Mouse (Mus musculus) frontal cortex, postnatal 36 days (tissue): Measurements from ENCODE around the gene Pnldc1.
"Not testable (repeated sequence)": the region's sequence is repeated elsewhere in the genome, so short reads cannot be mapped to it uniquely, and the experiment has no call there.

Source experiments
- DNase-seq, 2 experiments: peaks; one replicate each; pipeline ENCODE4 v3.0.0; 2022; ENCODE audit warnings: low spot score in 2 of 2

The Pnldc1 gene

DNA sequence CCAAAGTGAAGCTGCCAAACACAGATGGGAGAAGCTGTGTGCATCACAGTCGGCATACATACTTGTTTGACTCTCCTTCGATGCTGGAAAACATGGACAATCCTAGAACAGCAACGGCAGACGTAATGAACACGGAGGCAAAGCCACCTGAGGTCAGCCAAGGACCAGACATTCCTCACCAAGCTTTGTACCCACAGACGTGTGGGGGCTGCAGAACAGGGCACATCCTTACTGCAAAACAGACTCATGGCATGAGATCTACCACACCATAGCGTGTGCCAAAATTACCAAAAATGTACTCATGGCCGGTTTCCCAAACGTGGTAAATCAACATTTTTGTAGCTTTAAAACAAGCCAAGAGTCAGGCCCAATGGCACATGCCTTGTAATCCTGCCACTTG is 3.6 kb downstream of the Pnldc1 start:
- DNase-seq, result peak in 1 of 2 experiments; percentile 26

DNA sequence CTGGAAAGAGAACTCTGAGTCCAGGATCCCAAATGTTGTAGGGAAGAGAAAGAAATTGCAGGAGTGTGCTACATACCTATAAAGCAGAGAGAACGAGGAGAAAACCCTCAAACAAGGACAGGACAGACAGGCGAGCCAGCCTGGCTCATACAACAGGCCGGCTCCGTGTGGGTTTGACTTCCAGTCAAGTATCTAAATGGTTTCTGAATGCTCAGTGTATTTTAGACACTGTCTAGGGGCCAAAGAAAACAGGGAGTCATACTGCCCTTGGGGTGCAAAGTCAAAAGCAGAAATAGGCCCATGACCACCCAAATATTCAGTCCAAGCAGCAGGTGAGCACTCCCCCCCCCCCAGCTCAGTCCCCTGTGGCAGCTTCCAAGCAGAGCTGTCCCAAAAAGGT is 4.2 kb downstream of the Pnldc1 start:
- DNase-seq, result no peak

DNA sequence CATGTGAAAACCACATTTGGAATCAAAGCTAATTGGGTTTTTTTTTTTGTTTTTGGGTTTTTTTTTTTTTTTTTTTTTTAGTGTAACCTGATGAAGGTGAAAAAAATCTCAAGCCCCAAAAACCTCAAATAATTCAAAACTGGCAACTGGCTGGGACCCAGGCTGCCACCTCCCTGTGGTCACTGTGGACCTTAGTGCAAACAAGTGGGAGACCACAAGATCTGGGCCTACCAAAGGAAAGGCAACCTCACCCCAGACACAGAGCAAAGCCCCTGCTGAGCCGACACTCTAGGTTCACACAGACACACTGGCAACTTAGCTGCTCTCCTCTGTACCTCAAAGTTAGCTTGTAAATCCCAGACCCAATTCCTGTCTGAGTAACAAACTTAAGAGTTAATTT is 5.7 kb downstream of the Pnldc1 start:
- no peak for DNase-seq

DNA sequence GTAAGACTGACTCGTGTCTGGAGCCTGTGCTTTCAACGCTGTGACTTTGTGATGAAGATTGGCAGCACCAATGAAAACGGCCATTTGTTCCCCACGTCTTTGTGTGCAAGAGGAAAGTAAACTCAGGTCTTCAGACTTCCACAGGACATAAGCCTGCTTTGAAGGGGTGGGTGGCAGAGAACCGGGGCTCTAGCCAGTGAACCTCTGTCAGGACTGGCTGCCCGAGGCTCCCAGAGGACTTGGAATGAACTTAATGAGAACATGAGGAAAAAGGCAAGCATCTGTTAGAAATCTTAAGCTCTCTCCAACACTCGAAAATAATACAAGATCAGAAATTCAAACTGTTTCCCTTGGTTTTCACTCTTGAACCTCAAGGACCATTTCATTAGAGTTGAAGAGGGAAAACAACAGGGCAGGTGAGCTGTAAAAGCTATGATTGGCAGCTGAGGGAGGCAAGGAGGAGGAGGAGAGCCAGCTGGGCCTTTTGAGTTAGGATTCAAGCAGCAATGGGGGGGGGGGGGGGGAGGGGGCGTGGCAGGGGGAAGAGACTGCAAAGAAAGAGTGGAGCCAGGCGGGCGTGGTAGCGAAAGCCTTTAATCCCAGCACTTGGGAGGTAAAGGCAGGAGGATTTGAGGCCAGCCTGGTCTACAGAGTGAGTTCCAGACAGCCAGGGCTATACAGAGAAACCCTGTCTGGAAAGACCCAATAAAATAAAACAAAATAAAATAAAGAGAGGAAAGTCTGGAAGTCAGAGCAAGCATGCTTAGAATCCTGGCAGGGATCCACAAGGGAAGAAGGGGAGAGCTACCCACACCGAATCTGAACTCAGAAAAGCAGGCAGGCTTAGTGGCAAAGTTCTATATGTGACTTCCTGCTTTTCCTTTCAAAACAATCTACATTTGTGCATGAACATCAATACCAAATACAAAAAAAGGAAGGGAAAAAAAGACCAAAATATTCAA is 6.4 kb downstream of the Pnldc1 start:
- no peak for DNase-seq

DNA sequence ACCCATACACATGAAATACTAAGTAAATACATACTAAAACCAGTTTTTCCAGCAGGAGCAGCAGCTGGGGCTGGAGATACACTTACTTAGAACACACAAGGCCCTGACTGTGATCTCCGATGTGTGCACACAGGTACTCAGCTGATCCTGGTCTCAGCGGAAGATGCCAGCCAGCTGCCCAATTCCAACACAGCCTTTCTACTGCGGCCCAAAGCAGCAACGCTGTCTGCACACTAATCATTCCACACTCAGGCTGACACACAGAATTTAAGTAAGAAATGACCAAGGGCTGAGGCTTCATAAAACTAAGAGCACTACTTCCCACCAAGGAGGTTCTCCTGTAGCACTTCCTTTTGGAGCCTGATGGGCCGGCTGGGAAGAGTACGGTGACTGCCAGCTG is 7.7 kb downstream of the Pnldc1 start:
- DNase-seq, result no peak

DNA sequence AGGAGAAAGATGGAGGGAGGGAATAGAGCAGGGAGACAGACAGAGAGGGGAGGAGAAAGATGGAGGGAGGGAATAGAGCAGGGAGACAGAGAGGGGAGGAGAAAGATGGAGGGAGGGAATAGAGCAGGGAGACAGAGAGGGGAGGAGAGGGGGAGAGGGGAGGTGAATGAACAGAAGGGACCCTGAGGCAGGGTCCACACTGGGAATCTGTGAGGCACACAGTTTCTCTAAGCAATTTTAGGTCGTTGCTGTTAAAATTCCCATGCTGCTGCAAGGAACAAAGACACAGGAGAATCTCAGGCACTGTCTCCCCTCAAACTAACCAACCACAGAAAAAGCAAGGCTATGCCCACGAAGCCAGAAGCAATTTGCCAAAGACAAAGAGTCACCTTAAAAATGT is 11.4 kb downstream of the Pnldc1 start:
- not testable (repeated sequence) for DNase-seq

DNA sequence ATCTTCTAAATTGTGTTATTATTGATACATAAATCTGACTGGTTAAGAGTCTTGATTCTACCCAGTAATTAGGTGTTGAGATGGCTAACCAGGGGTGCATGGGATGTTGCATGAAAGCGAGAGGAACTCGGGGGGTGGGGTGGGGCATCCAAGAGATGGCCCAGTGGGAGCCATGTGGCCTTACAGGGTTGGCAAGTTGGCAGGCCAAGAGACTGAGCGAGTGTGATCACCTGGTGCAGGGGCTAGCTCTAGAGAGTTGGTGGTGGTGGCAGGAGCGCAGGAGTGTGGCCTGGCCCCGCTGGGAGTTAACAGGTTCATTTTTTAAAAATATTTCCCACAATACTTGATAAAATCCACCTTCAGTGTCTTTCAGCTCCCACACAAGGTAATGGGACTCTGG is 12.4 kb downstream of the Pnldc1 start:
- no peak for DNase-seq

DNA sequence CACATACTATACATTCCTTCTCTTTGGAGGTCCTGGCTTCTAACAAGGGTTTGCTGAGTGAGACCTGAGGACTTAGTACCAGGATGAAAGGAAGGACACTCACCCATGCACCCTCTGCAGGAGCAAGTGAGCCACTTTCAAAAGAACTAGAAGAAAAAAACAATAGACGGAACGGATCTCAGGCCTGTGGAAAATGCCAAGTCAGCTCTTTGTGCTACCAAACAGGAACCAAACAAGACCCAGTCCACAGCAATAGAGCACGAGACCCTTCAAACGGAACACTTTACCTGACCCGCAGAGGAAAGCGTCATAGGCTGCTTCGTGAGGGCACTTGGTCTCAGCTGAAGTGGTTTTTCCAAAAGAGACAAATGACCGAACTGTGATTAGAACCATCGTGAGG is 18.0 kb downstream of the Pnldc1 start:
- DNase-seq, result no peak

DNA sequence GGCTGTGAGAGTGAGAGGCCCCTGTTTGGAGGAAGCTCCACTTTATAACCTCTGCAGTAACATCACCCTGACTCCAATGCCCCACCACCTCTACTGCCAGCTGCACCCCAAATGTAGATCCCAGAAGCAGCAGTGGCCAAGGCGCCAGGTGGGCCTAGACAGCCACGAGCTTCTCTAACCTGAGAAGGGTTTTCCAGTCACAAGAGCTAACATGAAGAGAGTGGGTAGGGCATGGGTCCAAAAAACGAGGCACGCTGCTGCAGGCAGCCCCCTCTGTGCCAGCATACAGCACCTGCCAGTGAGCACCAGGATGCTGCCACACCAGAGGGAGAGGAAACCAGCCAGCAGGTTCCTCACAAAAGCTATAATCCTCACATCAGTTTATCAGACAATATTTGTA is 19.0 kb downstream of the Pnldc1 start:
- no peak for DNase-seq

DNA sequence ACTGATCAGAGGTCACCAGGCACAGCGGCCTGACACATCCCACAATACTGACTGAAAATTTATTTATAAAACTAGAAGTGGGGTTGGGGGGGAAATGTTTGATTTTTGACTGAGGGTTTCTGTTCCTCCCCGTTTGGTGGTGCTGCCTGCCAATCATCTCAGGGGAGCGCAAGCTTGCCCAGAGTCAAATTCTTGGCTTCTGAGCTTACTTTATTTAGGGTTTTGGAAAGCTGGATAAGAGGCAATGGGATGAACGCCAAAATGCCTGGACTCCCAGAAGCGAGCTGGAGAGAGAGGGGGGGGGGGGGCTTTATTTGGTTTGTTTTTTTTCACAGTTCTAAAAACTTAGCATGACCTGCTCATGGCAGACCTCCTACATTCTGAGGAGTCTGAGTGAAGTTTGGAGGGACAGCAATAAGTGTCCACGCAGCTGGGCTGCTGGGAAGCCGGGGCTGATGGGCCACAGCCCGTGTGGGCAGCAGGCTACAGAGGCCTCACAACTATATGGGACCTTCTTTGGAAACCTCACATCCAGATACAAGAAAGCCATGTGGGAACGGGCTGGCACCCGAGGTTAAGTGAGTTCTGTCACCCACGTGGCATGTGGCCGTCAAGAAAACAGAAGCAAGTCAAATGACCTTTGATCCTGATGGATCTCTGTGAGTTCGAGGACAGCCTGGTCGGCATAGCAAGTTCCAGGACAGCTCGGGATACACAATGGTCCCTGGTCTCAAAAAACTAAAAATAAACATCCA is 22.8 kb downstream of the Pnldc1 start:
- no peak for DNase-seq

DNA sequence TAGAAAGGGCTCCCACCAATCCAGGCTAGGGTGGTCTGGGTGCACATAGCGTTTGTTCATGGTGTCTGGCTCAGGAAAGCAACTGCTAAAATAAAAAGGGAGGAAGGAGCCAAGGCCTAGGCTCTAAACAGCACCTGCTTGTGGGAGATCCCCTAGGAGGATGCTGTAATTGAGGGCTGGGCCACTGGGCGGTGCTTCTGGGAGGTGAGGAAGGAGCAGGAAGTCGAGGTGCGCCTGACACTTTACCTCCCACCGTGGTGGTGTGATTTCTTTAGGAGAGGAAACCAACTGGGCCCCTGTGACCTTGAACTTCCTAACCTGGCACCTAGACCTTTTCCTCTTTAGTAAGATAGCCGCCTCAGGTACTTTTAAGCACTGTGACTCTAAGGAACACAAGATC is 23.4 kb downstream of the Pnldc1 start:
- no peak for DNase-seq

DNA sequence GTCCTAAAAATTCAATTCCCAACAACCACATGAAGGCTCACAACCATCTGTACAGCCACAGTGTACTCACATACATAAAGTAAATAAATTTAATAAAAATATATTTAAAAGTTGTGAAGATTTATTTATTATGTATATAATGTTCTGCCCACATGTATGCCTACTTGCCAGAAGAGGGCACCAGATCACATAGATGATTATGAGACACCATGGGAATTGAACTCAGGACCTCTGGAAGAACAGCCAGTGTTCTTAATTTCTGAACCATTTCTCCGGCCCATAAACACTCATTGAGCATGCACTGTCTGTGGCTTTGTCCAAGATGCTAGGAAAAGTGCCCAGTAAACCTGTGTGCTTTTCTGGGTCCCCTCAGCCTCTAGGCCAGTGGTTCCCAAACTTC is 28.8 kb downstream of the Pnldc1 start:
- DNase-seq, result no peak

DNA sequence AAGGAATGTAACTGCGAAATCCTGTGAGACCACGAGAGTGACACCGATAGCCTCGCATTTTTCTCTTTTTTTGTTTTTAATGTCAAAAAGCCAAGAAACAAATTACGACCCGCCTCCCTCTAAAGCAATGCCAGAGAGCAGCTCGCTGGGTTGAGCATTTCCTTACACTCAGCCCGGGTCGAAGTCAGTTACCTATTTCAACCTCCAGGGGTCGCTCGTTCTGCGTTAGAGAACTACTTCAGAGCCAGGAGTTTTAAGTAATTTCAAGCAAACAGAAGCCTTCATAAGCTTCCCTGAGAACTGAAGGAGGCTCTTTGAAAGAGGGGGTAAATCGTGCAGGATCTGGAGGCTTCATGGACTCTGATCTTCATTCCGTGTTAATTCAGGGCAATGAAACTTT is 29.9 kb downstream of the Pnldc1 start:
- peak; percentile 80 to 92 for DNase-seq

DNA sequence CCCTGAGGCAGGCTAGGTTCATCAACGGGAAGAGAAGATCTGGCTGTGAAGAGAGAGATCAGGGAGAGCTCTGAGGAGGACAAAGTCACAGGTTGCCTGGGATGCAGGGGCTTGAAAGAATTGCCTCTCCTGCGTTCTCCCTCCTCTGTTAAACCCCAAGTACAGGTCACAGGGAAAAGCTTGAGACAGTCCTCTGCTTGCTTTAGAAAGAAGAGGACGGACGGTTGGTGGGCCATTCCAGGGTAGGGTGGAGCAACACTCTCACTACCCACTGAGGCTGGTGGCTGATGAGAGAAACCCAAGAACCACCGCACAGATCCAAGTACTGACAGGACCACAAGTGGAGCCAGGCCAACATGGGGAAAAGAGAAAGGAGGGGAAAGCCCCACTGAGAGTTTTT is 34.3 kb downstream of the Pnldc1 start, which contains the start of gene Mrgprh:
Gene Mrgprh, plus strand, starts transcription at position 301 of the 400 bp plus-strand sequence.
- no peak for DNase-seq

DNA sequence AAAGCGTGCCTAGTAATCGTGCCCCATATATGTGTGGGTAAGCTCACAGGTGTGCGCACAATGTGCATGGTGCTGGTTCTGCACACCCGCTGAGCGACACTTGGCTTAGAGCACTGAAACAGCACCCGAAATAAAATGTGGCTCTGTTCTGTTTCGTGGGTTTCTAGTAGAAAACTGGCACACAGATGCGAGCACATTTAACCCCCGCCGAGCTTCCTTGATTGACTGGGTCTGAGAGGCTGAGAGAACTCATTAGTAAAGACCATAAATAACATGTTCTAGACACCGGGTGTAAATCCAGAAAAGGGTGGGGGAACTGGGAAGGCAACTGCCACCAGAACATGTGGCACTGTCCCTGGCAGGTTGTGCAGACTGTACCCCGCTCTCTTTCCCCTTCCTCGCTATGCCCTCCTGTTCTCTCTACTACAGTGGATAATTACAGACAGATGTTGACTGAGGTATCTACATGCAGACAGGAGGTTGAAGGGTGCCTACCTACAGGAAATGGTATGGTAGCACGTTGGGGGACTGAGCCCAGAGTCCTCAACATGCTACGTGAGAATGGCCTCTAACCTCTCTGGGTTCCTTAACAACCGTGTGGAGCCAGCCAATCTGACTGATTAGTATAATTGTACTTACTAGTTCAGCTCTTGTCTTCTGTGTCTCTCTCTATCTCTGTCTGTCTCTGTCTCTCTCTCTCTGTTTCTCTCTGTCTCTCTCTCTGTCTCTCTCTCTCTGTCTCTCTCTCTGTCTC is 37.6 kb downstream of the Pnldc1 start:
- peak in 1 of 2 experiments; percentile 58 for DNase-seq

DNA sequence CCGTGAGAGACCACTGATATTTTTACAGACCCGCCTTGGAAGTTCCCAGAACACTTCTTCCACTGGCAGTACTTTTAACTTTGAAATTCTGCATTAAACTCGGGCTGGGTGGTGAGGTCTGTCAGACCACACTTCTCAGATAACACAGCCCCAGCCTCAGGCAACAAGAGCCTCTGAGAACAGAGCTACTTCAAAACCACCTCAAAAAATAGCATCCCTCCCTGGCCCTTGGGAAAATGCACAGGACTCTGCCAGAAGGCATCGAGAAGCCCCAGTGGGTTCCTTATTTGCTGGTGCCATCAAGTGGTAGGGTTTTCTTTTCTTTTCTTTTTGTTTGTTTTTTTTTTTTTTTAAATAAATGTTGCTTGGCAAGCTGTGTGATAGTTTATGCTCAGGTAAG is 41.4 kb downstream of the Pnldc1 start:
- no peak for DNase-seq

DNA sequence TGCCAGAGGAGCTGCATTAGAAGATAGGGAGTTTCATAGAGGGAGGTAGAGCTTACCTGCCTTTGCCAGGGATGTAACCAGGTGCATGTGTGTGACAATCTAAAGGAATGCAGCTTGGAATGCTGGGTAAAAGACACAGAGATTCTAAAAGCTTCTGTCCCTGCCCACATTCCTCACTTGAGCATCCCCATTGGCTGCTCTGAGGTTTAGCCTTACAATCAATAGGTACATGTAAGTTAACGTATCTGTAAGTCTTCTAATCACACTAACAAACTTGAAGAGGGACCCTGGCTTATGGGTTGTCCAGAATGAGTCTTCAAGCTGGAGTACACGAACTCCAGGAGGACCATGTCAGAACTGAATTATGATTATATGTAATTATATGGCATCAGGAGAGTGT is 42.0 kb downstream of the Pnldc1 start, which contains the start of gene Mas1:
Gene Mas1, minus strand, starts transcription at position 101 of the 400 bp plus-strand sequence.
- DNase-seq, result no peak

DNA sequence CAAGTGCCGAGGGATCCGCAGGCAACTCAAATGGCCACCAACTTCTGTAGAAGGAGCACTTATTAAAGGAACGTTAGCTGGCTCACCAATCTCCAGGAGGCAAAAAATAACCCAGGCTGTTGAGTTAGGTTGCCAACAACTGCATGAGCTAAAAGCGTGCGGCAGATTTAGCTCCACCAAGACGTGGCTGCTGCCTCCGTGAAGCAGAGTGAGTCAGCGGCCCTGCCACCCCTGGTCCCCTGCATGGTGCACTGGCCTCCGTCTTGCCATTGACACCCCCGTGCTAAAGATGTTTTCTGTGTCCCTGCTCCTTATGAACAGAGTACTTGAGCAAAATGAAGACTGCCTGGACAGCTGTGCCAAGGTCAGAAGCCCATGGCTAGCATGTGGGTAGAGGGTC is 43.2 kb downstream of the Pnldc1 start:
- DNase-seq, result peak; percentile 64 to 83

DNA sequence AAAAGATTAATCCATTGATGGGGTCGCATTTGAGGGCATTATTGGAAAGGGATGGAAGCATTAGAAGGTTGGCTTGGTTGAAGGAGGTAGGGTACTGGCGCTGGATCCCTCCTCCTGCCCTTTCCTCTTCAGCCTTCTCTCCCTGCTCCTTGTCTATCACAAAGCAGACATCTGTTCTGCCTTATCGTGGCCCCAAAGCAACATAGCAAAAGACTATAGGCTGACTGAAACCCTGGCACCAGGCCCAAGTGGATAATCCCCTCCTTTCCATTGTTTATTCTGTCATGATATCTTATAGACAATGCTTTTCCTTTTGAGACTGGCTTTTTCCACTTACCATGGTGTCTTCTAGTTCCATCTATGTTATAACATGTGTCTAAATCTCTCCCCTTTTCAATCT is 44.6 kb downstream of the Pnldc1 start:
- no peak for DNase-seq

DNA sequence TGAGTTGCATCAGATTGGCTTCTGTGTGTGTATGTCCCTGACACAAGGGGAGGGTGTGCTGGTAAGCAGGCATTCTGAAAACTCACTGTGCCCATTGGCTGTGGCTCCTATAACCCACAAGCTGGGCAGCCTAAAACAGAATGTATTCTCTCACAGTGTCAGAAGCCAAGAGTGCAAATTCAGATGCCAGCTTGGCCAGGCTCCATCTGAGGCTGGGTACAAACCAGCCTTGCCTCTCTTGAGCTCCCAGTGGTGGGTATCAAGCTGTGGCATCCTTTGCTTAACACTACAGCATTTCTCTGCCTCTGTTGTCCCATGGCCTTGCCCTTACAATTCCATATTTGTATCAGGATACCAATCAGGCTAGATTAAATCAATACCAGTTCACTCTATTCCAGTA is 45.9 kb downstream of the Pnldc1 start:
- DNase-seq, result no peak

DNA sequence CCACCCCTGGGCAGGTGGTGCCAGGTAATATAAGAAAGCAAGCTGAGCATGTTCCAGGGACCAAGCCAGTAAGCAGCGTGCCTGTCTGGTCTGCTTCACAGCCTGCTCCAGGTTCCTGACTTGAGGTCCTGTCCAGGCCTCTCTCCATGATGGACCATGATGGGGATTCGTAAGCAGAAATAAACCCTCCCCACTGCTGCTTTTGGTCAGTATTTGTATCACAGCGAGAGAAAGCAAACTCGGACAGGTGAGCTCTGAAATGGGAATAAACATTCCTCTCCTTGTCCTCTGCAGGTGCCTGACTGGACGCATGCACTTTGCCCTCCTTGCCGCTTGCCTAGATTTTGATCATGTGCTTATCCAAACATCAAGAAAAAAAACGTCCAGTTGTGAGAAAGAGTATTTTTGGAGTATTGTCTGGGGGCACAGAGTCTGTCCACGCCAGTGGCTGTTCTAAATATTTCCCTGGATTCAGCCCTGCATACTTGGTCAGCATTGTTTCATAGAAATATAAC is 51.0 kb downstream of the Pnldc1 start:
- DNase-seq, result no peak

DNA sequence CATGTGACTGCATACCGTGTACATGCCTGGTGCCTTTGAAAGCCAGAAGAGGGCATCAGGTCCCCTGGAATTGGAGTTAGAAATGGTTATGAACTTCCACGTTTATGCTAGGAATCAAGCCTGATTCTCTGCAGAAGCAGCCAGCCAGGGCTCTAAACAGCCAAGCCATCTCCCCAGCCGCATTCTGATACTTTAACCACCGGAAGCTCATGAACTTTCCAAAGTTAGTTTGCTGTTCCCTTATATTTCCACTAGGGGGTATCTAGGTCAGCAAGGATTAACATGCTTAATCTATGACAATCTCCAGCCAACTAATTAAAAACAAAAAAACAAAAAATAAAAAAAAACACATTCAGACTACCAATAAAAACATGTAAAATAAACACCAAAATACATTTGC is 52.0 kb downstream of the Pnldc1 start:
- DNase-seq, result no peak
